Mouse (Mus musculus) thymus, adult 2 months (tissue): ENCODE data around the gene Lfng.

ENCODE experiments used
- CTCF ChIP-seq: fragments of 200-500 bp; IDR thresholded peaks from 2 replicates; pipeline ENCODE4 v1.5.1; 2012; ENCODE audit warnings: mild to moderate bottlenecking, control low read depth, low read length, moderate library complexity, borderline replicate concordance; ENCODE audit not compliant: control insufficient read depth, poor library complexity, insufficient read depth; ENCODE audit errors: extremely low read depth
- POLR2A ChIP-seq: fragments of 200-500 bp; IDR thresholded peaks from 2 replicates; pipeline ENCODE4 v1.6.1; 2012; ENCODE audit warnings: mild to moderate bottlenecking, low read length, control low read depth, moderate library complexity; ENCODE audit not compliant: control insufficient read depth, poor library complexity, insufficient read depth; ENCODE audit errors: extremely low read depth

GRCm38 (mm10) chr5:140566271-140566670 is 40.8 kb upstream of the Lfng start:
- no peak for TF ChIP-seq CTCF
- TF ChIP-seq POLR2A = no peak
